Mouse (Mus musculus) brain, embryonic 14.5 days (tissue): ENCODE measurements around the gene Hnrnph1.

Experiments
- CTCF ChIP-seq: fragments of 200-500 bp; IDR thresholded peaks from 2 replicates; pipeline ENCODE4 v1.5.1; 2012; ENCODE audit warnings: inconsistent platforms, mild to moderate bottlenecking, moderate library complexity, borderline replicate concordance; ENCODE audit not compliant: insufficient read depth, insufficient read length; ENCODE audit errors: extremely low read depth
- POLR2A ChIP-seq: fragments of 200-500 bp; IDR thresholded peaks from 2 replicates; pipeline ENCODE4 v1.6.1; 2012; ENCODE audit warnings: mild to moderate bottlenecking, inconsistent platforms, borderline replicate concordance; ENCODE audit not compliant: poor library complexity, insufficient read depth, insufficient read length, severe bottlenecking; ENCODE audit errors: extremely low read depth

DNA sequence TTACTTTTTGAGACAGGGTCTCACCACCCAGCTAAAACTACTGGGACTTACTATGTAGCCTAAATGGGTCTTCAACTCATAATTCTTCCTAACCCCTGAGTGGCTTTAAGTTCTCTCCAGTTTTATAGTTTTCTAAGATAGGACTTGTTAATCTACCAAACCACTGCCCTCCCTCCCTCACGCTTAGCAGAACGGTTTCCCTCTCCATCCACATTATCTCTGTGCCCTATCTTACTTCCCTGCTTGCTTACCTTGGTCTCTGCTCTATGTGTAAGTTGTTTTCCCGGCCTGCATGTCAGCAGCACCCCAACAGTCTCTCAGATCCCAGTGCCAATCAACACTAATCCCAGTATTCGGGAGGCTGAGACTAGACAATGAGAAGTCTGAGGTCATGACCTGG lies 39.9 kb upstream of the Hnrnph1 start:
- TF ChIP-seq CTCF = no peak
- TF ChIP-seq POLR2A = no peak
